Mouse (Mus musculus): ENCODE measurements around the gene Tmem119.
"Not testable (repeated sequence)": the region's sequence is repeated elsewhere in the genome, so short reads cannot be mapped to it uniquely, and the experiment has no call there.

Gene Tmem119

GRCm38 (mm10) chr5:113815638-113816152, 15.4 kb upstream of the Tmem119 start:
- DNase-seq = peak; percentile 39 to 48

GRCm38 (mm10) chr5:113815041-113815389, 14.7 kb upstream of the Tmem119 start:
- DNase-seq = no peak

- no peak for DNase-seq
Measured at GRCm38 (mm10) chr5:113814111-113815040, 14.1 kb upstream of the Tmem119 start.

GRCm38 (mm10) chr5:113813608-113814007, 13.3 kb upstream of the Tmem119 start:
- DNase-seq = no peak

- DNase-seq = no peak
Measured at GRCm38 (mm10) chr5:113812638-113813037, 12.3 kb upstream of the Tmem119 start.

GRCm38 (mm10) chr5:113811824-113812420, 11.6 kb upstream of the Tmem119 start:
- DNase-seq = not testable (repeated sequence)

GRCm38 (mm10) chr5:113810111-113810510, 9.8 kb upstream of the Tmem119 start:
- no peak for DNase-seq

GRCm38 (mm10) chr5:113808177-113808576, 7.9 kb upstream of the Tmem119 start:
- no peak for DNase-seq

GRCm38 (mm10) chr5:113807712-113808111, 7.4 kb upstream of the Tmem119 start:
- DNase-seq = no peak

GRCm38 (mm10) chr5:113806414-113806813, 6.1 kb upstream of the Tmem119 start:
- no peak for DNase-seq

GRCm38 (mm10) chr5:113805301-113805700, 5.0 kb upstream of the Tmem119 start:
- DNase-seq = no peak

GRCm38 (mm10) chr5:113804395-113804966, 4.2 kb upstream of the Tmem119 start:
- no peak for DNase-seq

GRCm38 (mm10) chr5:113799691-113800090, 625 bp downstream of the Tmem119 start:
- DNase-seq = no peak

GRCm38 (mm10) chr5:113798525-113798924, 1.8 kb downstream of the Tmem119 start:
- DNase-seq = no peak

- DNase-seq = no peak
Measured at GRCm38 (mm10) chr5:113797149-113797882, 3.0 kb downstream of the Tmem119 start.

GRCm38 (mm10) chr5:113796401-113797148, 3.7 kb downstream of the Tmem119 start:
- no peak for DNase-seq

GRCm38 (mm10) chr5:113791197-113792095, 8.9 kb downstream of the Tmem119 start:
- DNase-seq = no peak

GRCm38 (mm10) chr5:113790453-113791196, 9.7 kb downstream of the Tmem119 start:
- no peak for DNase-seq

GRCm38 (mm10) chr5:113789075-113789788, 11.1 kb downstream of the Tmem119 start:
- DNase-seq = no peak

GRCm38 (mm10) chr5:113788645-113789044, 11.7 kb downstream of the Tmem119 start:
- DNase-seq = no peak

Data from lung, adult 18-20 months (tissue).